Mouse (Mus musculus) brain, embryonic 18.5 days (tissue): Measurements from ENCODE around the gene Ltb.

ENCODE experiments used
- DNase-seq: peaks from one replicate; pipeline ENCODE4 v3.0.0-alpha.2; 2012; ENCODE audit warnings: low read depth, low spot score

The Ltb gene

DNA sequence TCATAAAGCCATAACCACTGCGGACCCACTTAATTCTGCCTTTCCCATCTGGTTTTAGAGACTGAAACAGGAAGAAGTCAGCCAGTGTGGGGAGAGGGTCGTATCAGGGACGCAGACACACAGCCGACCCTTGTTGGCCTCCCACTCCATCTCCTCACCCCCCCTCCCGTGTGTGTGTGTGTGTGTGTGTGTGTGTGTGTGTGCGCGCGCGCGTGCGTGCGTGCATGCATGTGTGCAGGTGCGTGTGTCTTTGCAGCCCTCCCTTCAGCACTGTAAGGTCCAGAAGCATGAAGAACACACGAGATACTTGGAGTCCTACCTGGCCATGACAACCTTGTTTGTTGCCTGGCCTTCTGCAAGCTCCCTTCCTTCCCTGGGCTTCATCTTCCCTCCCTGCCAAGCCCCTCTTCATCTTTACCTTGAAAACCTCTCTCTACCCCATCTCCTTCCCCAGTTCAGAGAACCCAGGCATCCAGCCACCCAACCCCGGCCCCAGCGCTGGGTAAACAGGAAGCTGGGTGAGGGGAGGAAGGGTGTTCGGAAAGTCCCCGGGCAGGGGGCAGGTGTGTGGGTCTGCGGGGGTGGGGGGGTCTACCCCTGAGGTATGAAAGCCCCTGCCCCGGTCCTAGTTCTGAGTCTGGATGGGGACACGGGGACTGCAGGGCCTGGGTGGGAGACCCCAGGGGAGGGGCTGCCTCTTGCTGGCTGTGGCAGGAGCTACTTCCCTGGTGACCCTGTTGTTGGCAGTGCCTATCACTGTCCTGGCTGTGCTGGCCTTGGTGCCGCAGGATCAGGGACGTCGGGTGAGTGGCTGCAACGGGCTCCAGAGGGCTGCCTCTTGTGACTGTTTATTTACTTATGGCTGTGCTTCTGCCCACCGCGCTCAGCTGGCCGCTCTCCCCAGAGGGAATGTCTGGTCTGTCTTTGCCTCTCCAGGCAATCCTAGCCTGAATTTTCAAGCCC is at the start of gene Ltb:
Ltb (plus strand) TSS at position 559 of the 963 bp plus-strand sequence.
- no peak for DNase-seq

DNA sequence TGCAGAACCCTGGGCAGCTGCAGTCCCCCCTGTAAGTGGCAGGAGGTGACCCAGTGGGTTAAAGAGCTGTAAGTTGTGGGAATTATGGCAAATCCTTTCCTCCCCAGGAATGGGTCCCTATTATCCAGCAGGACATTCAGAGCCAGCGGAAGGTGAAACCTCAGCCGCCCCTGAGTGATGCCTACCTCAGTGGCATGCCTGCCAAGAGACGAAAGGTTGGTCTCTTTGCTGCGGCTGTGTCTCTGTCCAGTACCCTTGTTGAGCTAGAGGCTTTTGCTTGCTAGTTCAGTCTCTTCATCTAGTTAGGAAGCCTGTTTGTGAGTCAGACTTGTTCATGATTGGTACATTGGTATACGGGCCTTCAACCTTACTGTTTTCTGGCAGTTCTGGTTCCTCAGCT is 48.1 kb upstream of the Ltb start:
- DNase-seq, result no peak

DNA sequence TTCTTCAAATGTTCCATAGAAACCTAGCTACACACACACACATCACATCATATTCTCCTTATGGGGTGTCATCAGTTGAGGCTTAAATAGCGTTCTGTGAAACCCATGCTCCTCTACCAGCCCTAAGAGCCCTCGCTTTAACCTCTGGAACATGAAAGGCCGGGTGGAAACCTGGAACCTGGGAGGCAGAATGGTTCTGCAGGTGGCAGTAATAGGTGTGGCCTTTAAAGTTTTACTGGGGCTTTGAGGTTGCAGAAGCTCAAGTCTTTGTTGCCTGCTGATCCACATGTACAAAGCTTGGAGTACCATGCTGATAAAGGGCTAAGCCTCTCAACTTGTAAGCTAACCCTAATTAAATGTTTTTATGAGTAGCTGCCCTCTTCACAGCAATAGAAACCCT is 46.9 kb upstream of the Ltb start:
- no peak for DNase-seq

DNA sequence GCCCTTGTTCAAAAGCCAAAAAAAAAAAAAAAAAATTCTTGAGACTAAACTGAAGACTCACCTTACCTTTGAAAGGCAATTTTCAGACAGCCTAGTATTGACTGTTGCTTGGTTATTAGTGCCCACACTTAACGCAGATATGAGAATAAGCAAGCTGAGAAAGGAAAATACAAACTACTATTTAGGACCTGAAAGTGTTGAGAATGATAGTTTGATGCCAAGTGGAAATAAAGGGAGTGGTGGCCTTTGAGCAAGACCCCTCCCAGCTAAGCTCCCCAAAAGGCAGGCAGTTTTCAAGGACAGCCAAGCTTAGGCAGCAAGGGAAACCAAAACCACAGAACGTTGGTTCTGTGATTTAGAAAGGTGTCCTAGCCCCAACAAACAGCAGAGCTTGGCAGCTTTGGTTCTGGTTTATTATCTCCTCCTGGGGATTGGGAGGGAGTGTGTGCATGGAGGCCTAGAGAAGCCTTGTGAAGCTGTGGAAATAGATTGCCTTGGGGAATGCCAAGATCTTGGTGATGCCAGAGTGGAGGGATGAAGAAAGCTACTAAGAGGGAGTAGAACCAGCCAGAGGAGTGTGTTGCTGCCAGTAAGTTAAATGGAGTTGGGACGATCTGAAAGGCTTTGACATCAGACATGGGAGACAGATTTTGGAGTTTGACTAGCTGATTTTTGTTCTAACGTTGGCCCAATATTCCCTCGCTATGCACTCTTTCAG is 46.2 kb upstream of the Ltb start:
- no peak for DNase-seq

DNA sequence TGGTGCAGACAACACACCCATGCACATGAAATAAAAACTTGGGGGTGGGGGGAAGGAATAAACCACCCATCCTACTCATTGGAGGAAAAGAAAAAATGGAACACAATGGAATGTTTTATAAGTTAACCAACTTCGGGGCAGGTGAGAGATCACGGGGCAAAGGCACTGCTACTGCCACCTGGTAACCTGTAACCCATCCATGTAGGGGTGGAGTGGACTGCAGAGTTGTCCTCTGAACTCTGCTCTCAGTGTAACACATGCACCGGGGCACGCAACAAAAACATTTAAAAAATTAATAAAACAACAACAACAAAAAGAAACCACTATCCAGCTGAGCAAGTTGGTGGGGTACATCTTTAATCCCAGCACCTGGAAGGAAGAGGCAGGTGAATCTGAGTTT is 42.1 kb upstream of the Ltb start:
- no peak for DNase-seq

DNA sequence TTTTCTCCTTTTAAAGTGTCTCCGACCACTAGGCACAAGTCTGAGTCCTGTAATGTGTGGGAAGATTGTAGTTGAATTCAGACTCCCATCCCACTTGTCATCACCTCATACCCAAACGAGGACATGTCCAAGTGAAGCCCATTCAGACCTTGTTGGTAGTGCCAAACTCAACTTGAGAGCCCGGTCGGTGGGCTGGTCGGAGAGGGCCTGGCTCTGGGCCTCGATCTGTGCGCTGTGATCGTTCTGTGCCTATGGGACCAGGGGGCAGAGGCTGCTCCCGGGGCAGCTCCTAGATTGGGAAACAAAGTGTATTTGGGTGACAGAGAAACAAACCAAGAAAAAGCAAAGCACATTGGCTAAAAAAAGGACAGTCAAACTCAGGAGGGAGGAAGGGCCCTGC is 41.2 kb upstream of the Ltb start:
- DNase-seq, result no peak

DNA sequence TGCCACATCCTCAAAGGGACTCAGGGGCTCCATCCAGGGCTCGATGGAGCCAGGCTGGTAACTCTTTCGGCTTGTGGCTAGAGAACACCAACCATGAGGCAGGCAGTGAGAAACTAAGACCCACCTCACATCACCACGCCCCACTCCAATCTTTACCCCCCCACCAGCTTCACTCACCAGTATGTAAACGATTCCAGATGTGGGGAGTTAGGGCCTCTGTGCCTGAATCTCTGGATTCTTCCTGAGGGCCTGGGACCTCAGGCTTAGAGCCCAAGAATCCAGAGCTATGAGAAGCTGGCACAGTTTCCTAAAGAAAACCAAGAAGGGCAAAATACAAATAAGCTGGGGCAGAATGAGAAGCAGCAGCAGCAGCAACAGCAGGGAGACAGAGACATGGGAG is 40.3 kb upstream of the Ltb start:
- no peak for DNase-seq

DNA sequence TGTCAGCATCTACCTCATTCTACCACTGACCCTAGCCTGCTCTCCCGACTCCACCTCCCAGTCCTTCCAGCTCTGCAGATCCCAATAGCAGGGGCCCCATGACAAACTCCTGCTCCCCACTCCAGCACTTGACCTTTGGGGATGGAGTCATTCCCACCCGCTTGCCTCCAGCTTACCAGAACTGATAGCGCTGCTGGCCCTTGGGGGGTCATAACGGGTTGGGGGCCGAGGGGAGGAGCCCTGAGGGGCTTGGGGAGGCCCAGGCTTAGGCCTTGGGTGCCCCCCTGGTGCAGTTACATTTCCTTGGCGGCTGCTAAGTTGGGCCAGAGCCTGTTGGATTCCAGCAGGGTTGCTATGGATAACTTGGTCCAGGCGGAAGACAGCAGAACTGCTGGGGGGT is 39.6 kb upstream of the Ltb start:
- DNase-seq, result no peak

DNA sequence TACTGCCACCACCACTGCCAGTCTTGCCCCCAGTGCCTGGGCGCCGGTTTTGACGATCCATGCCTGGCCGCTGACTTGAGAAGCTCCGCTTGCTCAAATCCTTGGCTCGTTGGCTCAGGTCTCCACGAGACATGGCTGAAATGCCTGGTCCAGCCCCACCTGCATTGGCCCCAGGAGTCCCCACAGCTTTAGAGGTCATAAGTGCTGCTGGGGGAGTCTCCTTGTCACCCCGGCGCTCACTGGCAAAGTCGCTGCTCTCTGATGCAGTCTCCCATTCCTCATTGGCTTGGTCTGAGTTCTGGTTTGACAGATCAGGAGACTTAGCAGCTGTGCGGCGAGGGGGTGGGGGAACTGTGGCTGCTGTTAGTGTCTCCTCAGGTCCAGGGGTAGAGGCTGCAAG is 38.8 kb upstream of the Ltb start:
- DNase-seq, result no peak

DNA sequence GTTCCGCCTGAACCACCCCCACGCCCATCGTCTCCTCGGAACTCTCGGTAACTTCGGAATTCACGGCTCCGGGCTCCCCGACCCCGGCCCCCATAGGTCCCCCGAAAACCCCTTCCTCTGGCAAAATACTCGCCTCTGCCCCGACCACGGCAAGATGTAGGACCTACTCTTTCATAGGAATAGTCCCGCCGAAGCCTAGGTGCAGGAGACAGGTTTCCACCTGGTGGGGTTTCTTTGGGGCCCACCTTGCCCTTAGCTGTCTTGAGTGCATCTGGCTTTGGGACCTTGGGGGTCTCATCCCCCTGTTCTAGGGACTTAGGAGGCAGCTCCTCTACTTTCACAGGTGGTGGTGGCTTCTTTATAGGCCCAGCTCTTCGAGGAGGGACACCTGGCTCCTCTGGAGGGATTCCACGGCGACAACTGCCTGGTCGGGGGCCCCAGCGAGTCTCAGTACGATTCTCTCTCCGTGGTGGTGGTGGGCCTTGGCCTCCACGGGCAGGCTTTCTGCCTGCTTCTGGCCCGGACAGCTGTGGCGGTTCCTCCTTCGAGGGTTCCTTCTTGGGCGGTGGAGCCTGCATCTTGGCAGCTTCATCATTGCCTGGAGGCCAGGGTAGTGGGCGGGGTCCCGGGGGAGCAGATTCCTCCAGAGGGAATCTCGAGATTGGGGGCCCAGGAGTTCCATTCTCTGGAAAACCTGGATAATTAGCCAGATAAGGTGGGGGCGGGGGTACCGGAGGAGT is 37.6 kb upstream of the Ltb start:
- DNase-seq, result no peak

DNA sequence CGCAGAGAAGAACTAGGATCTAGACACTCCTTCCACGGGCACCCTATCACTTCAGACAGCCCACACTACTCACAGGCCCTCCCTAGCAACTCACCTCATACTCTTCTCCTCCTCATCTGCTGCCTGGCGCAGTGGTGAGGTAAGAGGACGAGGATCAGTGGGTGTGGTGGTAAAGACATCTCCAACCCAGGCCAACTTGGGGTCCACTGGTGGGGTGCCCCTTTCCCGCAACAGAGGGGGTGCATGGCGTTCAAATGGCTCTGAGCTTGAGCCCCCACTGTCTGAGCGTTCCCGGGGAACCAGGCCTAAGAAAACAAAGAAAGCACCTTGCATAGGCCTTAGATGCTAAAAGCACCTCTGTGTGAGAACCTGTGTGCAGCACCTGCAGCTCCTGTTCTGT is 37.0 kb upstream of the Ltb start:
- DNase-seq, result no peak

DNA sequence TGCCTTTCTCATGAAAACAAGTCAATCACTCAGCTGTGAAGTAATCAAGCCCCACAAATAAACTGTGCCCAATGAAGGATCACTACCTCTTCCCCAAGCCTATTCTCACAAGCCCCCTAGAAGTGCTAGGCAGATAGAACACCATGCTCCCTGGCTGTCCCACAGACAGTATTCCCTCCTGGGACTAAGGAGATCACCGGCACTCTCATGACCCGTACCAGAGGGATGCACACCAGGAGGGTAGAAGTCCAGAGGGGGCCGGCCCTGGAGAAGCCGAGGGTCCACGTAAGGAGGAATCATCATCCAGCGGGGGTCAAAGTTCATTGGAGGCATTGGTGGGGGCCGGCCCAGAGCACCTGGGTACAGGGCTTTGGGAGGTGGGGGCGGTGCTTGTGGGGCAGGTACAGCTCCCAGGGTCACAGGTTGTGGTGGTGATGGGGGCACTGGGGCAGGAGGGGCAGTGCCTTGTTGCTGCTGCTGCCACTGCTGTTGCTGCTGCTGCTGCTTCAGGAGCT is 36.5 kb upstream of the Ltb start:
- DNase-seq, result no peak

DNA sequence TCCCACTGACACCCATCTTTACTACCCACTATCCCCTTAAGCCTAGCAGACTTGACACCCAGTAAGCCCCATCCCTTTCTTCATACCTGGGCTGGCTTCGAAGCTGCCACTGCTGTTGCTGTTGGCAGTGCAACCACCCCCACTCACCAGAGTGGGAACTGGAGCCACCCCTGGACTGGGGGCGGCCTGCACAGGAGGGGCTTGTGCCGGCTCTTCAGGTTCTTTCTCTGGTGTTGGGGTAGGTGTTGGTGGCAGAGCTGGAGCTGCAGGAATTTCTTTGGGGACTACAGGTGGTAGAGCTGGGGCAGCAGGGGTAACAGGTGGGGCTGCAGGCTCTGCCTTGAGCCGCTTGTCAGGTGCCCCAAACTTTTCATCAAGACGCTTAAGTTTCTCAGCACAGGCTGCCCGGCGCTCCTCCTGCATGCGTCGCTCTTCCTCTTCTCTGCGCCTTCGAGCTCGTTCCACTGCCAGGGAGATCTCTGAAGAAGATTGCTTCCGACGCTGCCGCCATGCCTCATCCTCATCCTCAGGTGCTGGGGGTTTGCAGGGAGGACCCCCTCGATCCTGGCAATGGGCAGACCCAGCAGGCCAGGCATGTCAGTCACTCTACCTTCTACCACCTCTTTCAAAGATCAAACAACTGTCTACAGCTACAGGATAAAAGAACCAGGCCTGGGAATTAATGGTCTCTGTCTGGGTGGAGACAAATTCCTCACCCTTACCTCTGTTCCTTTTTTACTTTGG is 35.2 kb upstream of the Ltb start:
- DNase-seq, result no peak

DNA sequence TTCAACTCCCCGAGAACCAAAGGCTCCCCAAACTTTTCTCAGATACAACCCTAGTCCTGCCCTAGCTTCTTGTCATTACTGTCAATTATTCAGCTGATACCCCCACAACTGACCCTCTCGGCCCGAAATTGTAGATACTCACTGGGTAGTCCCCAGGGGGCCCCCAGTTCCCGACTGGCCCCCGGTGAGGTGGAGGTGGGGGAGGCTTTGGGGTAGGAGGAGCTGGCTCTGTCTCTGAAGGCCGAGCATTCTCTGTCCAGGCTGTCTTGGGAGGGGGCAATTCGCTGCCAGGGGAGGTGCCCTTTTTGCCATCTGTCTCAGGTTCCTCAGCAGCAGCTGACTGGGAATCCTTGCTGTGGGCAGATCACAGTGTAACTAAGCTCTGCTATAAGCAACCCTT is 34.6 kb upstream of the Ltb start:
- DNase-seq, result no peak

DNA sequence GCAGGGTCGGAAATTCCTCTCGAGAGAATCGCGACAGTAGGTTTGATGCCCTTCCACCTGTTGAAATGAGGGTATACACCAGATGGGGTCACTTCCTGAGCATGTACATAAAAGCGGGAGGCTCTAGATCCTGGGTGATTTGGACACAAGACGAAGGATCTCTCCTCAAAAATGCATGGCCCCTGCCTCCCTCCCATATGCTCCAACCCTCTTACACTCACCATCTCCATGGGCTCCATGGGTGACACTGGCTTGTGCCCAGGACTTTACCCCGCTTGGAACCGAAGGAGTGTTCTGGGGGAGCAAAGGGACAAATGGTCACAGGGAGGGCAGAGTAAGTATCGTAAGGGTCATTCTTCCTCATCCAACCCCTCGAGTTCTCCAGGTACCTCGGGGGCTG is 32.8 kb upstream of the Ltb start:
- no peak for DNase-seq

DNA sequence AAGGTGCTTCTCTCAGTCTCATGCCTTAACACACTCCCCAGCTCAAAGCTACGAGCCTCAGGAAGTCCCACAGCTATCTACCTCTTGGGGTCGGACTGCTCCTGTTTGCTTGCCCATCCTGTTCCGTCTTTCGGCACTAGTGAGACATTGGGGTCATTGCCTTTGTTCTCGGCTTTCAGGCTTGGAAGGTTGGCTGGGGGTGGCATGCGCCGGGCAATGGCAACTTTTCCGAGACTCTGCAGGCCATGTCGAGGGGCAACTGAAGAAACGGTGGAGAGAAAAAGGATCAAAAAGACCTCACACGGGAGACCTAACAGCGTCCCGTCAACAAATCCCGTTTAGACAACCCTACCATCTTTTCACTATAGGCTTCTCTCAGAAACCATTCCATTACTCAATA is 32.1 kb upstream of the Ltb start:
- DNase-seq, result no peak

DNA sequence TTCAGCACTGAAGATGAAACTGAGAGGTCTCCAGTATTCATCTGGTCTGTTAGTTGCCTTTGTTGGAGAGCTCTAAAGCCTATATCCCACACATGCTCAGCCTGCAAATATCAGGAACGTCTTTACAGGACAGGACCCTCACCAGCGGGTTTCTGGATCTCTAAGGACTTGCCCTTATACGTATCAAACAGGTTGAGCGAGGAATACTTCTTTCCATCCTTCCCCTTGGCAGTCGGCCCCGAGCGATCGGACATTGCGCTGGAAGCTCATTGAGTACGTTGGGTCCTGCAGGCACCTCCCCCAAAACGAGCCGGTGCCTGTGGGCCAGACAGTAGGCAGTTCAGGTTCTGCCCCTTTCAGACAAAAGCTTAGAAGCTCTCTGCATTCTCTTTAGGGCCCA is 31.5 kb upstream of the Ltb start:
- DNase-seq, result no peak

DNA sequence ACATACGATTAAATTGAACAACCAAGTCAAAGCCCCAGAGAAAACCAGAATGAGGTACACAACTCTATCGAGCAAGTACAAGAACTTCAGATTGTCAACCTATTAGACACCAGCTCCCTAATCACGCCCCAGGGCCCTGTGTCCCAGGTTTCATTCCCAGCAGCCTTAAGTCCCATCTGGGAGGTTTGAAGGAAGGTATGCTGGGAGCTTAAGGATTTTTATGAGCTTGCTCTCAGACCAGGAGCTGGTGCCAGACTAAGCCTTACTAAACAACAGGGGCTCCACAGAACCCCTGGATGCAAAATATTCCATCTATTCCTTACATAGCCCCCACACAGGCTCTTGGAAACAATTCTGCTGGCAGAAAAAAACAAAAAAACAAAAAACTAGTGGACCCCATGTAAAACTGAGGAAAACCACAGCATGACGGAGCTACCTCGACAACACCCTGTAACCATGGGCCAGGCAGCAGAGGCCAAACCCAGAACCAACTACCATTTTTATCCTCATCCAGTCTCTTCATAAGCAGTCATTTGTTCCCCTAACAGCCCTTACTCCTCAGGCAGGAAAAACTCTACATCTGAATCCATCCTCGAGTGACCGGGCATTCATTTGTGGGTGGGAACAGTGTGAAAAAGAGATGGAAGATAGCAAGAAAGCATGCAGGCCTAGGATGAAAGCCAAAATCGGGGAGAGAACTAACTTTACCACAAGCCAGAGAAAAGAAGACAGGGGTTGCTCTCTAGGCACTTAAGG is 30.7 kb upstream of the Ltb start:
- no peak for DNase-seq

DNA sequence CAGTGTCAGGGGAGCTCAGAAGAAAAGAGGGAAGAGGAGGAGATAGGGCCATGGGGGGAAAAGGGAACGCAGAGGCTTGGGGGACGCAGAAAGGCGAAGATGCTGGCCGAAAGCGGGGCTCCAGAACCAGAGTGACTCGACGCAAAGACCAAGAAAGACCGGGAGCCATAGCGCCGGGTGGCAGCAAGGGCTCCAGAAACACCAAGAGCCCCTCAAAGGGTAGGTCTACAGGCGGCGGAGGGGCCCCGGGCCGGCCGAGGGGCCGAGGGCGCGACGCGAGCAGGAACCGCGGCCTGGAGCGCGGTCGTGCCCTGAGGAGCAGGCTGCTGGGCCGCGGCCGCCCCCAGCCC is 30.0 kb upstream of the Ltb start:
- DNase-seq, result no peak

DNA sequence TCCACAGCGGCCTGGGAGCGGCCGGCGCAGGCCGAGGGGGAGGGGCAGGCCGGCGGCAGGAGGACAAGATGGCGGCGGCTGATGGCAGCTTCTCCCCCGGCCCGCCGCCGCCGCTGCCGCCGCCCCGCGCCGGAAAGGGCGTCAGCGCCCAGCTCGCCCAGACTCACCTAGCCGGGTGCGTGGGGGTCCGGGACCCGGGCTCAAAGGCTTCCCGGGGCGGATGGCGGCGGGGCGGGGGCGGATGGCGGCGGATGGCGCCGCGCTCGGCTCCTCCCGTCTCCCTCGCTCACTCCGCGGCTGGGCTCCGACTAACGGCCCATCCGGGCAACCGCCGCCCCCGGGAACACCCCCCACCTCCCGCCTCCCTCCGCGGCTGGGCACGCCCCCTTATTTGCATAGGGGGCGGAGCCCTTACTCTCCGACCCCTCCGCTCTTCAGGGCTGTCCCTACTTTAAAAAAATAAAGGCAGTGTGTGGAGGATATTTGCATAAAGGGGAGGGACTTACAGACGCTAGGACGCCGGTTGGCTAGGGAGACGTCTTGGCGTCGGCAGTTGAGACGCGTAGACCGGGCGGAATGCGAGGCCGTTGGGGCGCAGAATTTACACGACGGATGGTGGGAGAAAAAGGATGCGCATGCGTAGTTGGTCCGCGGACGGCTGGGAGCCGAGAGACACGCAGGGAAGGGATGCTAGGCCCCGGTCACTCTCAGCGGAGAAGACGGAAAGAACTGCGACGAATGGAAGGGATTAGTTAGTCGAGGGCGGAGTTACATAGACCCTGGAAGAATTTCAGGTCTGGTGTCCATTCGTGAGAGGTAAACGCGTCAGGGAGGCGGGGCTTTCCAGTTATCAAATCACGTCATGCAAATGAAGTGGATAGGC is 29.4 kb upstream of the Ltb start, which contains the start of gene Prrc2a:
Prrc2a (minus strand) TSS at position 330 of the 883 bp plus-strand sequence.
- DNase-seq, result peak; percentile 99
